In genomic region chr6:145934697-145935240, GRCm38 (mm10) we compare ENCODE assay signal across 9 mouse cellular contexts. TPM values are rescaled to one million over a fixed set of nuclear protein-coding genes. Genes with fewer than 3 reads are reported as not detected.
A peak's percentile ranks its signal among the peaks of the same experiment; 100 is the strongest.
DNase-seq lines count a peak whose midpoint lies in the region; ATAC-seq and TF ChIP-seq lines count a peak whose summit lies in the region.
"Had no signal": no experiment of that assay in that cellular context is flagged by ENCODE, and none has a peak within 500 bp of the region (broad histone marks: within the 10 kb centered on the region; RNA-seq: fewer than 3 reads in every experiment).

No protein-coding gene starts in this region.

- WGBS in intestine, embryonic 14.5 days: 61% methylated on average over 9 of the region's 9 CpGs
- WGBS in midbrain, embryonic 15.5 days: 73% methylated on average over 9 of the region's 9 CpGs

- peak overlapping the region; percentile 63 for H3K4me3 ChIP-seq in layer of hippocampus, adult 2 months
- H3K4me3 ChIP-seq in embryonic fibroblast, embryonic 13.5 days (ENCODE audit: insufficient read depth, low read length): peak overlapping the region; percentile 28; the same call in 1 of the 2 replicates
- peak overlapping the region; percentile 38; the same call in 1 of the 2 replicates for H3K4me3 ChIP-seq in intestine, embryonic 14.5 days (ENCODE audit: low read depth, low read length)
- peak overlapping the region; percentile 48; the same call in 1 of the 2 replicates for H3K4me3 ChIP-seq in midbrain, embryonic 15.5 days

- peak overlapping the region; percentile 66 for H3K9ac ChIP-seq in intestine, embryonic 14.5 days (ENCODE audit: low read length)
- H3K9ac ChIP-seq in midbrain, embryonic 15.5 days: peak overlapping the region; percentile 82; the same call in 1 of the 2 replicates

- no peak for DNase-seq in layer of hippocampus, adult 2 months (ENCODE audit: low spot score in 2 of 2)
- no peak for DNase-seq in layer of hippocampus, adult 9-11 months
- no peak for DNase-seq in intestine, embryonic 14.5 days (ENCODE audit: low spot score)
- no peak for DNase-seq in spleen, adult 12 weeks (ENCODE audit: low spot score)
- DNase-seq in right cerebral cortex, postnatal 14 days: no peak

- no peak; the same call in 1 of the 2 replicates for TF ChIP-seq POLR2A in embryonic fibroblast, embryonic 13.5 days (IDR thresholded peaks at IDR 0.05; ENCODE audit: low read depth, low read length)

- no peak for ATAC-seq in intestine, embryonic 14.5 days (replicated peaks; ENCODE audit: low FRiP score, low TSS enrichment, low read depth)
- ATAC-seq in midbrain, embryonic 15.5 days (replicated peaks): peak; percentile 55
- no peak for ATAC-seq in megakaryocyte, adult 5-6 weeks (ENCODE audit: poor library complexity, severe bottlenecking)

- TF ChIP-seq CTCF in layer of hippocampus, adult 2 months (conservative IDR thresholded peaks at IDR 0.05): no peak
- TF ChIP-seq CTCF in embryonic fibroblast, embryonic 13.5 days (IDR thresholded peaks at IDR 0.05; ENCODE audit: borderline replicate concordance, insufficient read depth, low read length): no peak

- H3K4me1 ChIP-seq in embryonic fibroblast, embryonic 13.5 days (ENCODE audit: control insufficient read depth, insufficient read depth, low read length): no peaks in the 10 kb centered on the region
- H3K4me1 ChIP-seq in intestine, embryonic 14.5 days (replicated peaks; ENCODE audit: control insufficient read depth, insufficient read depth, low read length): peaks cover 13% of the 10 kb centered on the region
- H3K4me1 ChIP-seq in midbrain, embryonic 15.5 days: peaks cover 13% of the 10 kb centered on the region

- no peaks in the 10 kb centered on the region for H3K9me3 ChIP-seq in intestine, embryonic 14.5 days (ENCODE audit: control insufficient read depth, low read length)
- no peaks in the 10 kb centered on the region for H3K9me3 ChIP-seq in midbrain, embryonic 15.5 days

- H3K27ac ChIP-seq in layer of hippocampus, adult 2 months: peak overlapping the region; percentile 92
- peak overlapping the region; percentile 29 for H3K27ac ChIP-seq in embryonic fibroblast, embryonic 13.5 days (ENCODE audit: insufficient read depth, low read length)
- peak overlapping the region; percentile 84 for H3K27ac ChIP-seq in intestine, embryonic 14.5 days (ENCODE audit: low read depth)
- peak overlapping the region; percentile 93 for H3K27ac ChIP-seq in midbrain, embryonic 15.5 days

- H3K4me2 ChIP-seq in intestine, embryonic 14.5 days (ENCODE audit: low read length): peak overlapping the region; percentile 58
- peak overlapping the region; percentile 78 for H3K4me2 ChIP-seq in midbrain, embryonic 15.5 days

- no peaks in the 10 kb centered on the region for H3K36me3 ChIP-seq in intestine, embryonic 14.5 days (ENCODE audit: control insufficient read depth, insufficient read depth, low read length)
- H3K36me3 ChIP-seq in midbrain, embryonic 15.5 days (replicated peaks): no peaks in the 10 kb centered on the region

- no peaks in the 10 kb centered on the region; the same call in 1 of the 2 replicates for H3K27me3 ChIP-seq in intestine, embryonic 14.5 days (replicated peaks; ENCODE audit: control insufficient read depth, insufficient read depth, low read length)
- H3K27me3 ChIP-seq in midbrain, embryonic 15.5 days (replicated peaks): no peaks in the 10 kb centered on the region

RNA-seq across cellular contexts. Expression of gene Sspn, which starts 3.3 kb away (rescaled TPM):
- 1 to 10 TPM; 4.9 TPM for total RNA-seq in layer of hippocampus, adult 2 months (2021)
- polyA plus RNA-seq in embryonic fibroblast, embryonic 13.5 days (2011; ENCODE audit: insufficient read length, low read depth, missing spikeins): 19.1 and 25.0 TPM in 2 replicates
- polyA plus RNA-seq in intestine, embryonic 14.5 days (2014; fragmentation: Nextera tagmentation; extraction: Ambion mirVana): 6.4 and 6.7 TPM in 2 replicates
- polyA plus RNA-seq in midbrain, embryonic 15.5 days (2015; fragmentation: Nextera tagmentation; extraction: Ambion mirVana): 4.3 and 4.5 TPM in 2 replicates
- not detected in 2 replicates for total RNA-seq in megakaryocyte, adult 5-6 weeks (2015)
- total RNA-seq in megakaryocyte, adult 5-6 weeks (2017): not detected in 2 replicates
- total RNA-seq: MEL had no signal

Comparison
In these comparisons a context has a peak if more than half of its experiments do, and no peak if none do; other contexts are left out.
1. H3K27ac ChIP-seq: peak in every context shown above with its lines; median percentile 93 in midbrain, embryonic 15.5 days; 92 in layer of hippocampus, adult 2 months; 84 in intestine, embryonic 14.5 days; 29 in embryonic fibroblast, embryonic 13.5 days.